Mouse (Mus musculus) common myeloid progenitor, adult 5-6 weeks (primary cell): ENCODE measurements at regions not wholly inside any gene's neighbourhood (a gene's known extent, or its start where the extent isn't known, plus 50 kb on each side); places are given as distances from the start of the nearest gene placed in this dataset.

Experiments
- ATAC-seq: replicated peaks from 2 replicates; pipeline ENCODE4 v1.8.0; 2016; ENCODE audit warnings: low read depth, mild to moderate bottlenecking, moderate TSS enrichment, inconsistent platforms; ENCODE audit not compliant: poor library complexity, severe bottlenecking

DNA sequence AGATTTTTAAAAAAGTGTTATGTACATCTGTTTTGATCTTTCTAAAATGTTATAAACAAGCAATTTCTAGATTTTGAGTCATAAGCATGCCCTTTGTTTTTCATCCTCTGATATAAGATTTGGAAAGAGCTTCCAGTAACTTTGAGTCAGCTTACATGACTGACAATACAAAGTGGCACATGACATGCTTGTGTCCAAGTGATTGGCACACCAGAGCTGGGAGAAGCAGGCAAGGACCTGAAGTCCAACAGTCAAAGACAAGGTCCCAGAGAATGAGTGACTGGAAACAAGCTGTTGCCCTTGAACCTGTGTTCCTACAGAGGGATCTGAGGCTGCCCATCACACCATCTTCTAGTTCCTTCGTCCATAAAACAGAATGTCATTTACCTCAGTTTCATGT, 708.5 kb upstream of the N6amt1 start:
- no peak for ATAC-seq

DNA sequence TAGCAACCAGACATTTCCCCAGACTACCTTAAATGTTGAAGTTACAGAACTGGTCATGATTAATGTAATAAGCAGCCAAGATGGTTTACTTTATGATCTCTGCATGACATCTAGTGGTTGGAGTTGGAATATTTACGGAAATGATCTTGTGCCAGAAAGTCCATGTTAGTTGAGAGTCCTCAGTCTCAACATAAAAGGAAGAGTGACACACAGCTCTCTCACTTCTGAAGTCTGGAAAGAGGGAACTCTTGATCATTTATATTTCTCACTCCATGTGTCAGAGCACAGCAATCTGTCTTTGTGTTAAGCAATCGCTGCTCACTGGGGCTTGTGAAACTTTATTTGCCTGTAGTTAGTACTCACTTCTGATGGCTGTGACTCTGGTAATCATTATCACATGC, 709.1 kb upstream of the N6amt1 start:
- peak; percentile 89 for ATAC-seq

DNA sequence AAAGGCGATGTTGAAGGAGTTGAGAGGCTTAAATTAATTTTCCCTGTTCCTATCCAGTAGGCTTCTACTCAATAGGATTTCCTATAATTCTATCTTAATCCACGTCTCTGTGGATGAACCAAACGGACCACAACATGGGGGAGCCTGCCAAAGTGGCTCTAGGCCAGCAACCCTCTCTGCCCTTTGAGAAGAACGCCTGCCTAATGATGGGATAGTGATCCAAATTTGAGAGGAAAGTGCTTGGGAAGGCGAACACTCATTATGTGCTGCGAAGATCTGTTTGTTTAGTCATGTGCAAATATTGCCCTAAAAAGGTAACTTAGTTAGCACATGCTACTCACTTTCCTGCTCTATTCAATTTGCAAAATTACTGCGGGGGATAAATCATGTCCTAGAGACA, 702.5 kb upstream of the Adamts5 start:
- no peak for ATAC-seq

DNA sequence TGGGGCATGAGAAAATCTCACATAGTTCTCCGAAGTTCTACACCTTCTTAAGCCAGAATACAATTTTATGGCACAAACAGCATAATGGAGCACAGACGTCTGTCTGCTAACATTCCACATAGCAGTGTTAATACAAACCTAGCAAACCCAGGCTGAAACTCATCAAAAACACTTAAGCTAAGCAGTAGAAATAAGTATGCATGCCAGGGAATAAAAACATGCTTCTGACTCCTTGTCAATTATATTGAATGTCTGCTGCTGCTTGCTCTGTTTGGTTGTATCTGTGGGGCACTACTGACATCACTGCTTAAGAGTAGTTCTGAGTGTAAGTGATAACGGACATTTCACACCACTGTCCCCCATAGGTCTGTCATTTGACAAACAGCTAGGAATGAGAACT, 693.4 kb upstream of the Adamts5 start:
- no peak for ATAC-seq

DNA sequence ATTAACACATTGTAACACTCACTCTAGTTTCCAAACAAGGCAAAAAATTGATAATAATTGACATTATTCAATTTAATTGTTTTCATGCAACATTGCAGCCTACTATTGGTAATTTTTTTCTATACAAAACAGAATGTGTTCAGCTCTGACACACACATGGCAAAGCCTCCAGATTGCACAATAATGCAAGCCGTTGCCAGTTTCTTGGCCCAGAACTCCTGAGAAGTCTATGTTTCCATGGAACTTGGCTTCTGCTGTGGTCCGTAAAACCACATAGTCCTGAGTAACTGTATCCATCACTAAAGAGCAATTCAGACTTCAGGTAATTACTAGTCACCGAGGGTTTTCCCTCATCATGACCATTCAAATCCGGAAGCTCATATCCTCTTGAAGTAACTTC, 684.4 kb upstream of the Adamts5 start:
- no peak for ATAC-seq

DNA sequence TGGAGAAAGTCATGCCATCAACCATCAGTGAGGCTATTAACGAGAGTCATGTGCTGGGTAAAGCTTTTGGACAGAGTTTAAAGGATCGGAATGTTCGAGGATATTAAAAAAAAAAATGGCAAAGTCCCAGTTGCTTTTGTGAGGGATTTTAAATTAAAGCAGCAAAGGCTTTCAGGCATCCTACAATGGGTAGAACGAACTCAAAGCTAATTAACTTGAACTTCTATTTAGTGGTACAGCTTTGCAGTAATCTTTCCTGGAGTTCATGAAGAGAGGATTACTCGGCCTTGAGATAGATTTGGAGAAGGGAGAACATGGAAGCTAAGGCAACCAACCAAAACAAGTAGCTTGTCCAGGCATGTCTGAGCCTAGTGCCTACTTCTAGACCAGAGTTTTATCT, 676.7 kb upstream of the Adamts5 start:
- ATAC-seq: no peak

DNA sequence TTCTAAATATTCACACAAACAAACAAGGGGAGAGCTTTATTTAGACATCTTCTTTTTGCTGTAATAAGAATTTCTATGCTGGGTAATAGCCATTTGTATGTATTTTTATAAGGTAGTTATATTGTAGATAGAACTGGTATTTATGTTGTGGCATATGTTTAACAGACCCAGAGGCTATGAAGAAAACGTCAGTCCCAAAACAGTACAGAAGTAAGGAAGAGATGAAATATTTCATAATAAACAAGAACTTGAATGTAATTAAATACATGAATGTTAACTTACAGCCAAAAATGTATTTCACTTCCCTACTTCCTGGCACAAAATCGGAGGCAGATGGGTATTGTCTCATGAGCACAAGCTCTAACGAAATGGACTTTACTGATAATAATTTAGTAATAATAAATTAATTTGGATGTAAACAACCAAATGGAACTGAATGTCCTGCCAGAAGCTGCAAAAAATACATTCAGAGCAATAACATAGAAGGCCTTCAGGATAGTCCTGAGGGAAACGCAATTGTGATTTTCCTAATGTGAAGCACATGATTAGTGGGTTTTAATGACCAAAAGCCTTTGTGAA, 645.9 kb upstream of the Adamts5 start:
- no peak for ATAC-seq

DNA sequence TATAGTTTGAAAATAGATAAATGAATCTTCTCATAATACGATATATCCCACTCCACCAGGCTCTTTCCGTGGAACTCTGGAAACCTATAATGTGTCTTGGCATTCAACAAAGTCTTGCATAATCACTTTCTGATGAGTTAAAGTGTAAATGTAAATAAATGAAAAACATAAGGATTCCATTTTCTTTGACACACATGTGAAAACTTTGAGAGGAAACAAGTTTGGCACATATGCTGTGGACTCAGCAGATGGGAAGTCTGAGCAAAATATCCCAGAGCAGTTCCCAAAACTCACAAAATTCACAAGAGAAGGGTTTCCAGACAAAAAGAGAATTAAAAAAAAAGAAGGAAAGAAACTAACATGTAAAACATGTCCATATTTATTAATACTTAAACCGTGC, 645.3 kb upstream of the Adamts5 start:
- no peak for ATAC-seq

DNA sequence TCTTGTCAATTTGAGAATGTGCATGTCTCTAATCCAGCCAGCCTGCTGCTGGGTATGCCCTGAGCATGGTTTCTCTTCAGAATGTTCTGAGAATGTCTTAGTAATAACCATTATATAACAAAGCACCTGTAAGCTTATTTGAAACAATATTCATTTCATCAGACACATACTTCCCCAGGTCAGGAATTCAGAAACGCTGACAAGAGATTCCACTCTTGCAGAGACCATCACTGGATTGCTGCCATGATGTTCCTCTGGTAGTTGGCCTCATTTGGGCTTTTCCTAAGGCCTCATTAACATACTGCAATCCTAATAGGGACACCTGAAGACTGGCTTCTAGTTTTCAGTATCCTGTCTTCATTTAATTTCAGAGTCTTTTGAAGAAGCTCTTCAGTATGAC, 642.5 kb upstream of the Adamts5 start:
- no peak for ATAC-seq

DNA sequence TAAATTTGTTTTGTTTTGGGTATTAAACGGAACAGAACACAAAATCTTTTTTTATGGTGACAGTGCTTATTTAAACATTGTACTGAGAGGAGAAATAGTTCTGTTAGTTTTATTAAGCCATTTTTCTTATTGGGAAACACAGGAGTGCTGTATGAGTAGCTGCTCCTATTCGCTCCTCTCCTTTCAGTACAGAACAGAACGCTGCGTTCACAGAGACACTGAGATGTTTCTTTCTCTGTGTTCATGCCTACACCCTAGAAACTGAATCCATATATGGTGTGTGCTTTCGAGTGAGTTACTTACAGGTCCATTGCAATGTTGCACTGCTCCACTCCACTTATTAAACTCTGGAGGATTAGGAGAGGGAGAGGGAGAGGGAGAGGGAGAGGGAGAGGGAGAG, 634.9 kb upstream of the Adamts5 start:
- ATAC-seq: no peak

DNA sequence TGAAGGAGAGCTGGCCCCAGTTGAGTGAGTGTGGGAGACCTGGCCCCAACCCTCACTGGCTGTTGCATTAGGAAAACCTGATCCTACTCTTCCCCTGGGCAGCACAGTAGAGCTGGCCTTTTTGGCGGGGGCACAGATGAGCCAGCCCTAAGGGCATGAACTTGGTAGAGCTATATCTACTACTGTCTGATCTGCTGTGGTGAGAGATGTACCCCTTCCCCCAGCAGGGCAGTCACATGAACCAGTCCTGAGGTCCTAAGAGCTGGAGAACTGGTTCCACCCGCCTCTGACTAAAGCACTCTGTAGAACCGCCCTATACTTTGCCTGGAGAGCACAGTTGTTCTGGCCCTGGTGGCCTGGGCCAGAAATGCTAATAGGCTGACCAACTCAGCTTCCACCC, 622.5 kb upstream of the Adamts5 start:
- no peak for ATAC-seq

DNA sequence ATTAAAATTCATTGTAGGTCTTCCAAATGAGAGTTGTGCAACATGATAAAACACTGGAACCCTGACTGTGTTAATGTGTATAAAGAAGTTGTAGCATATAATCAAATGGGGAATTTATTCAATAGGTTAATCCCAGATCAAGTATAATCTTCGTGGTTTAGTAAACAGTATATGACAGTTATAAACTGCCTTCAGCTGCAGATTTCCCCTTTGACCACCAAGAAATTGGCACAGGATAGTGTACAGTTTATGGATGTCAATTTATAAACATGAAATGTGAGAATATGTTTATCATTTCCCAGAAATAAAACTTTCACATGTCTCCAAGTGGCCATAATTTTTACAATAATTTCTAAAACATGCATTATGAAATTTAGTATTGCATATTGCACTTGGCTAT, 615.3 kb upstream of the Adamts5 start:
- no peak for ATAC-seq

DNA sequence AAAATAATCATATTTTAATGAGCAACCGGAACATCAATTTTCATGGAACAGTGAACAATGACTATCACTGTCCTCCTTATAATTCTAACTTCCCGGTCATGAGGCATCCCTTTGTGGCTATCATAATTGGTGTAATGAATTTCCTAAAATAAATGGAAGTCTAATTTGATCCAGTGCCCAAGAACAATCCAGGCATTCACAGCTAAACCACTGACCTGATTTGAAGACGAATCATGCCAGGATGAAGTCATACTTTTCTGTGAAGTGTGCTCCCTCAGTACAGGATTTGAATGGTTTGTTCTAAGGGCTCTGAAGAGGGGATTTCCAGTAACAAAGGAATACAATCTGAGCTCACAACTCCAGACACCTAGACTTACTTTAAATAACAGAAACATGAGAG, 614.5 kb upstream of the Adamts5 start:
- ATAC-seq: no peak

DNA sequence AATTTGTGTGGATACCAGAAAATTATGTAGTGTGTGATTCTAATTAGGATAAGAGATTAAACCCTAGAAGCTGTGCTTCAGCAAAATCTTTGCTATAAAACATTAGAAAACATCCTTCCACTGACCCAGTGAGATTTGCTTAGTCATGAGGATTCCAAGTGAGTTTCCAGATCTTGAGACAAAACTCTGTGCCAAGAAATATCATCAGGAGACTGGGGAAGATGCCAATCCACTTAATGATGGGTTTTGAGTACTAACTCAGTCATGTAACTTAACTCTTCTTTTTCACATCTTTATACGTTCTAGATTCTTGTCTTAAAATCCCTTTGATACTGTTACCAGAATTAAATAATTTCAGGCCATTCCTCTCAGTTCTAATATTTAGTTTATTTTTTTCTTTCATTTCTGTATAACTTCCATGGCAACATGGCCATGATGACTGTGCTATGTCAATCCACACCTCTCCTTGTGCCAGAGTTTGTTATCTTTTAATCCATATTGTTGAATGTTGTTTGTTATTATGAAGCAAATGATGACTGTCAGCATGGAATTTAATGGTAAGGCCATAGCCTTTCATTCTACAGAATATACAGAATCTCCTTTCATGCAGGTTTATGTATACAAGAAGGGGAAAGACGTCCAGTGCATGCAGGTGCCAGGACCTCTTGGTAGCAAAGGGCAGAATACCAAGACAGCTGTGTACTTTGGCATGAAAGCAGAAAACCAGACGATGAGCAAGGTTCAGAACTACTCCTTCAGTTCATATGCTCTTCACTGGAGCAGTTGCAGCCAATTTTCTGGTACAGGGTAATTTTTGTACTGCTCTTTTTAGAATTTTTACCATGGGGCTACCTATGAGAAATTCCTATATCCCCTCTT, 599.7 kb upstream of the Adamts5 start:
- ATAC-seq: no peak

DNA sequence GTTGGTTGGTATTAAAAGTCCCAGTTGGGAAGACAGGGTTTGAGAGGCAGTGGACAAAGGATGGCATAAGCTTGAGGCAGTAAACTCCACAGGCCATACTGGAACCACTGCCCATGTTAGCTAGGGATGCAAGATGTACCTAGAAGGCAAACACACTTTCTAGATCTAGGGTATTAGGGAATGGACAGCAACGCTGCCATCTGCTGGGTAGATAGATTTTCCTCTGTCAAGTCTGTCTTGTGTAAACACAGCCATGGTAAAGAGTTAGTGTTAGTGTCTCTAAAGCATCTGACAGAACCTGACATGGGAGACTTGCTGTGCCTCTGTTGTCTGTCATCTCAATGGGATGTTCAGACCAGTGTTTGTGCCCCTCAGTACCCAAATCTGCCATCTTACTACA, 573.5 kb upstream of the Adamts5 start:
- no peak for ATAC-seq

DNA sequence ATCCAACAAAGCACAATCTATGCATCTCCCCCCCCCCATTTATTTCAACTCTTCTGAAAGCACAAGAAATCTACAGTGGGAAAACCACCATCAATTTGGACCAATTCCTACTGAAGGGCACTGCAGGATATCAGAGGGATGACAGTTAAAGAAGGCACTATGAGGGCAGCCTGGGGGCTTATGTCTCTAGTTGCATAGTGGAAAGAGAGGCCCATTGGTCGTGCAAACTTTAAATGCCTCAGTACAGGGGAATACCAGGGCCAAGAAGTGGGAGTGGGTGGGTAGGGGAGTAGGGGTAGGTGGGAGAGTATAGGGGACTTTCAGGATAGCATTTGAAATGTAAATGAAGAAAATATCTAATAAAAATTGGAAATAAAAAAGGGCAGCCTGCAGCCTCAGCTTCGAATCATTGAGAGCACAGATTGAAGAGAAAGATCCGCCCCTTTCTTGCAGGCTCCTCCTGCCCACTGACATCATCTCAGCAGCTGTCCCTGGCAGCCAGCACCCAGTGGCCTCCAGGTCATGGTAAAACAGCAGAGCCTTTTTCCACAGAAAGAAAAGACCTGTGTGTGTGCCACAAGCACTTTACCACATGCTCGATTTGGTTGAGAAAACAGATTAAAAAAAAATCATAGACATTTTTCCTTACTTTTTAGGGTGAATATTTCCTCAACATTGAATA, 571.6 kb upstream of the Adamts5 start:
- no peak for ATAC-seq

DNA sequence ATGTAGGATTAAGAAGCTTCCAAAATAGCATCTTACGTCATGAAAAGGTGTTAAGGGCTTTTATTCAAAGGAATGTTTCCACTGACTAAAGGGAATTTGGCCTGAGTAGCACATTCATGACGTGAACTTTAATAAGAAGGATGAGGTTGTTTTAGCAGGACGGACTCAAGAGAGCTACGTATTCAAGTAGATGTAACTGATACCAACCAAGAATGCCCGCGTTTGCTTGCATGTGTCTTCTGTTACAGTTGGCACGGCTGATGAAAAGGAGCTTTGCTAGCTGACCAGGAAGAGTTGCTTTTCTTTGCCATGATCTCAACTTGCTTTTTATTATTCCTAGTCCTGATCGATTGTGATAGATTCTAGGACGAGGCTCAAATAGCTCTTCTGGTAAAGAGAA, 559.4 kb upstream of the Adamts5 start:
- ATAC-seq: no peak

DNA sequence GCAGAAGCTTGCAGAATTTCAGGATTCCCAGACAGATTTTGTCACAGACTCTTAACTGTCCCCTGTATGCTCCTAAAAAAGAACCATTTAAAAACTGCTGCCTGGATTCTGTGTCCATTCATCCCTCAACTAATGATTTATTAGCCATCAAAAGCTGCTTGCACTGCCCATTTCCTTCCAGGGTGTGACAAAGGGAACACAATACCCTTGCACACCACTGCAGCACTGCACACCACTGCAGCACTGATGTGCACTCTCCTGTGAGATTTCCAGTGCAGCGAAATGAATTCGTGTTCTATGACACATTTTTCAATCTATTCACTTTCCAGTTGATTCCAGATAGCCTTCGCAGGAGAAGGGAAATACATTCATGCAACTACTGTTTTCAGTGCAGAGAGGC, 555.0 kb upstream of the Adamts5 start:
- no peak for ATAC-seq

DNA sequence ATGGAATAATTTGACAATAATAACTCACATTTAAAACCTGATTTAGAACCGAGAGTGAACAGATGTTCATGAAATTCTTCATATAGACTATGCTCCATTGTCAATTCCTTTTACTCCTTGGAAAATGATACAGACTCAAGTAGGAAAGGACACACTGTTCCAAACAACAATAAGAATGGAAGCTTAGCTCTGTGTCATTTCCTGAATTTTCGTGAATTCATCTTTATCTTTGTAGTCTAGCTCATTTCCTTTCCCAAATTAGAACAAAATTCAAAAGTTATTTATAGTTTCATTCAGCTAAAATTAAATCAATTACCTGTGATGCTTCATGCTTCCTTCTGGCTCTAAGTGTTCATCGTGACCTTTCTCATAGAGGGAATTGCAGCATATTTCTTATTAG, 553.2 kb upstream of the Adamts5 start:
- no peak for ATAC-seq

DNA sequence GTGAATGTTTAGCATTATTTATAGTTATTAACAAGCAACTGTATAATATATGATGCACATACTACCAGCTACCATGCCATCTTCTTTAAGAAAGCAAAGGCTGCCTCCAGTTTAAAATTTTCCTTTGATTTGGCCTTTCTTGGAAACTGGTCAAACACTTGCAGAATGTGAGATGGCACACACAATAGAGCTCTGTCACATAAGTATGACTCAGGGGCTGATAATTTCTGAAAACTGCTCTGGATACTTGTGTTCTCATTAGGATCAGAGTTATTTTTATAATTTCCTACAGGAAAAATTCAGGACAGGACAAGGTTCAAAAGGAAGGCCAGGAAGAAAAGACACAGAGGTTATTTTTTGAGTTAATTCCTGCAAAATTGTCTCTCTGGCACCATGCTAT, 552.4 kb upstream of the Adamts5 start:
- no peak for ATAC-seq

DNA sequence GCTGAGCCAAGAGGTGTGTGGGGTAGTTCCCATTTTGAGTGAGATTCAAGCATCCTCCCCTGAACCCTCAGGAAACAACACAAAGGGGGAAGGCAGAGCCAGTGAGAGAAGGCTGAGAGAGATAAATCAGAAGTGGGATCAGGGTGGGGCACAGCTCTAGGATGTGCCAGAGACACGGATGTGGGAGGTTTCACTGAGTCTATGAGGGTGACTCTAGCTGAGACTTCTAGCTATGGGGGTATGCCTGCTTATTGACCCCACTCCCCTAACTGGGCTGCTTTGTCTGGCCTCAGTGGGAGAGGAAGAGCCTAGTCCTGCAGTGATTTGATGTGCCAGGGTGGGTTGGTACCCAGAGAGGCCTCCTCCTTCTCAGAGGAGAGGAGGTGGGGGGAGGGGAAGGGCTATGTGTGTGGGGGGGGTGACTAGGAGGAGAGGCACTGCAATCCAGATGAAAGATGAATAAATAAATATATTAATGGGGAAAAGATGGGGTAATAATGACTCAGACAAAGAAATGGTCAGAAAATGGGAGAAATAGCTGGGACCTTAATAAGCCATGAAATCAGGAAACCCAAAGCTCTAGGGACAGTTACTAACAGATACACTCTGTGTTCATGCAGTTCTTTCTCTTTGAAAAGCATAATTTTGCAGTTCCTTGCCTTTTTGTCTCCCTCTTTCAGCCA, 547.0 kb upstream of the Adamts5 start:
- no peak for ATAC-seq
